Mouse (Mus musculus) gastrocnemius, postnatal 25 days (tissue): ENCODE results near the gene Selenom. TPM values are rescaled to one million over a fixed set of nuclear protein-coding genes. Genes with fewer than 3 reads are reported as not detected.

ENCODE experiments used
- DNase-seq: peaks from one replicate; pipeline ENCODE4 v3.0.0; 2022
- total RNA-seq, 2 experiments: library from RNA; stranded (reverse); gene quantifications; 1 replicate in 1 of 2; 2 replicates in 1 of 2; pipeline ENCODE4 v1.2.3; 2021

Gene Selenom
- total RNA-seq, 2 experiments from 2014 or later: 15.1 to 19.6 TPM

DNA sequence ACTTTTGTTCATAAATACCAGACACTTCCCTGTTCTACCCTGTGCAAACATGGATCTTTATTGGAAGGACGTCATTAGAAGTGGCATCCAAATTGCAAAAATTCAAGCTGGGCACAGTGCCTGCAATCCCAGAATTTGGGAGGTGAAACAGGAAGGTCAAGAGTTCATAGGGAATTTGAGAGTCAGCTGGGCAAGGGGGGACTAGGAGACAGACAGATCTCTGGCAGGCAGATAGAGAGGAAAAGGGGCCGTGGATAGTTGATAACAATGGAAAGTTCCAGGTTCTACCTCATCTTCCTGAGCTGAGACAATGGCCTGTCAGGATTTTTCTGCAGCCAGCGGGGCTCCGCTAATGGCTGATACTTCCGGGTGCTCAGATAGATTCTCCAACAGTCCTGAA lies 35.3 kb downstream of the Selenom start:
- DNase-seq: no peak

DNA sequence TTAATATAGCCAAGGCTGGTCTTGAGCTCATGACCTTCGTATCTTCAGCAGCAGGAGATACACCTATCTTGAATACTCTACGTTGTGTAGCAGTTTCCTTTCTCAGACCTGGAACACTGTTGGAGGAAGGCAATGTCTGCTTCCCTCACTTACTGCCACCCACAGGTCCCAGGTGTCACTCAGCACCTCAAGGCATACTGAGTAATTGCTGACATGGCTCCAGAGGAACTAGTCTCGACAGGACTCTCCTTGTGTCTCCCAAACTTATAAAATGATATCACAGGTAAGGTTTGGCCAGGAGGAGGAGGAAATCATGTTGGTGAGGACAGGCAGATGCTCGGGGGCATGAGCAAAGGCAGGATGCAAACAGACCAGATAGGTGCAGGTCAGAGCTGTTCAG lies 40.5 kb downstream of the Selenom start:
- DNase-seq: no peak

DNA sequence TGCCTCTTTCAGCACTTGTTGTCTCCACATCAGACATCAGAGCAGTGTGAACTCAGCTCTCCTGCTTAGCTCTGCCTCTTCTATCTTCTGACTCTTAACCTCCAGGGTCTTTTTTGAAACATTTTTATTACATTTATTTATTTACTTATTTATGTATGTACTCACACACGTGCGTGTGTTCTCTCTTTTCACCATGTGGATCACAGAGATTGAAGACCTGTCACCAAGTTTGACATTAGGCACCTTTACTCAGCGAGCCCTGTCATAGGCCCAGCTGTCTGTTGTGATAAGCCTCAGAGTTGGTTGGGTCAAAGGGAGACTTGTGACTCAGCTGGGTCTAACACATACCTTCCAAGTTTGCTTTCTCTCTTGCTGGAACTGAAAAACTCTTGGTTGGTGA lies 43.4 kb downstream of the Selenom start:
- DNase-seq: no peak

DNA sequence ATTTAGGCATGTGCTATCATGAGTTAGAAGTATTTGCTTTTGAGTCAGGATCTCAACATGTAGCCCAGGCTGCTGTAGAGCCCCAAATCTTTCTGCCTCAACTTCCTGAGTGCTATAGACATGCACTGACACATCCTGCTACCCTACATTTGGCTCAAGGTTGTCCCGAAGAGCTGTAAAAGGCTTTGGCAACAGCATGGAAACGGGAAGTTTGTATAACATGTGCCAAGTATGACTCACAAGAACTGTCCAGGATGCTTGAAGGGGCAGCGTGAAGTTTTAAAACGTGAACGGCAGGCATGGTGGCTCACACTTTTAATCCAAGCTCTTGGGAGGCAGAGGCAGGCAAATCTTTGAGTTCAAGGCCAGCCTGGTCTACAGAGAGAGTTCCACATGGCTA lies 45.7 kb downstream of the Selenom start:
- no peak for DNase-seq

DNA sequence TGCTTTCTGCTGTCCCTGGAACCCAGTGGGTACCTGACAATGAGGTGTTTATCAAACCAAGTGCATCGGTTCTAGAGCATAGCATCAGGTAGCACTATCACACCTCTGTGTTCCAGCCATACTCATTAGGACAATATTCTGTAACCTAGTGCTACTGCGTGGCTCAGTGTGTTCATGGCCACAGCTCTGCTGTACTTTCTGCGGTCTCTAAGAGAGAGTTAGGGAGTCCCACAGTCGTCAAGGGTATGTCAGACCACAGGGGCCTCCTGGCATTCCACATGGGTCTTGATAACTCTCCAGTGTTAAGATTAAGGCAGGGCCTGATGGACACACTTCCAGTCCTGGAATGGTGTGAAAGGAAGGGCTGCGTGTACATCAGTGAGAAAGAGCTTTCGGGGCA lies 49.4 kb downstream of the Selenom start:
- DNase-seq: no peak

DNA sequence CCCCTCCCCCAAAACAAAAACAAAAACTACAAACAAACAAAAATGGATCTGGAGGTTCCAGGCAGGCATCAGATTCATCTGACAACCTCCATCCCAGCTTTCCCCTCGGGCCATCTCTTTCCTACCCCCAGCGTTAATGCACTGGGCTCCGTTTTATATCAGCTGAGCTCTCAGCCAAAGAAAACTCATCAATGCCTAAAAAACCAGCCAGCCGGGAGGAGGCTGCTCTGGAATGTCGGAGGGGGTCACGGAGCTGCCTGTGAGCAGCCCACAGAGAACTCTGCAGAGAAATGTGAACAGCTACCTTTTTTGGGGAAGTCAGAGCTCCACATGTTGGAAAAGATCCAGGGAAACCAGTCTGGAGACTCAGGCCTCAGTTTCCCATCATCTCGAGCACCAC lies 50.0 kb downstream of the Selenom start:
- no peak for DNase-seq

DNA sequence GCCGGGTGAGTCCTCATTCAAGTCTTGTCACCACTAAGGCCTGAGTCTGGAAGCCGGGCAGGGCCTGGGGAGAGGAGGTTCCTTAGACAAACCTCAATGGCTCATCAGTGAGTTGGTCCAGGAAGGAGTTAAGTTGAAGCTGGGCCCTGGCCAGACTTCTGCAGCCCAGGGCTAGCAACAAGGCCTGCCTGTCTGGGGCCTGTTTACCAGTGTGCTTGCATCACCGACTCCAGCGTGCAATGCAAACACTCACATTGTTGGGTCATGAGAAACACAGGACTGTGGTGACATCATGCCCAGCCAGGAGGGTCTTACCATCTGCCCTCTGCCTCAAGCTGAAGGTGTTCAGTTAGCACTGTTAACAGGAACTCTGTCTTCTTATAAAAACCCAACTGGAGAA lies 51.5 kb downstream of the Selenom start:
- DNase-seq: no peak

Other genes with a start within 250 kb of the Selenom start
- 10 to 100 TPM; 42.8 to 45.0 TPM for gene Drg1, start 248.3 kb upstream of the Selenom start, total RNA-seq
- gene Patz1, start 225.8 kb upstream of the Selenom start, total RNA-seq: 1 to 10 TPM; 9.2 to 9.6 TPM
- gene Pik3ip1, start 184.3 kb upstream of the Selenom start, total RNA-seq: 10 to 100 TPM; 15.3 to 17.7 TPM
- 10 to 100 TPM; 11.4 to 11.8 TPM for gene Limk2, start 105.5 kb upstream of the Selenom start, total RNA-seq
- 10 to 100 TPM; 13.1 to 16.9 TPM for gene Rnf185, start 62.3 kb upstream of the Selenom start, total RNA-seq
- gene Pla2g3, start 26.4 kb upstream of the Selenom start, total RNA-seq: not detected
- 1 to 10 TPM; 5.6 TPM for gene Inpp5j, start 9.9 kb upstream of the Selenom start, total RNA-seq
- gene Smtn, start 25.9 kb downstream of the Selenom start, total RNA-seq: 10 to 100 TPM; 80.8 to 97.3 TPM
- 10 to 100 TPM; 15.5 to 15.9 TPM for gene Morc2a, start 134.5 kb downstream of the Selenom start, total RNA-seq